Mouse (Mus musculus) heart, postnatal 0 days (tissue): ENCODE measurements at regions not wholly inside any gene's neighbourhood (a gene's known extent, or its start where the extent isn't known, plus 50 kb on each side); places are given as distances from the start of the nearest gene placed in this dataset.
A peak's percentile ranks its signal among the peaks of the same experiment; 100 is the strongest.
"Not testable (repeated sequence)": the region's sequence is repeated elsewhere in the genome, so short reads cannot be mapped to it uniquely, and the experiment has no call there.

Experiments used
- ATAC-seq: fragments of 200-750 bp; cut with Nextera tagmentation; 2 replicates; pipeline ENCODE4 v1.8.0; 2017; ENCODE audit warnings: low read depth, moderate number of reproducible peaks, moderate library complexity; ENCODE audit not compliant: insufficient read depth
- DNase-seq: peaks from one replicate; pipeline ENCODE4 v3.0.0-alpha.2; 2016; ENCODE audit warnings: low spot score
- H3K27ac ChIP-seq: fragments of 300-500 bp; sonication (generic); 2 replicates; pipeline ENCODE4 v1.5.1; 2014; ENCODE audit warnings: low read depth, mild to moderate bottlenecking
- H3K27me3 ChIP-seq: fragments of 300-500 bp; sonication (generic); 2 replicates; pipeline ENCODE4 v1.6.1; 2014; ENCODE audit warnings: low read length, mixed read lengths; ENCODE audit not compliant: control insufficient read depth, insufficient read depth
- H3K36me3 ChIP-seq: fragments of 300-500 bp; sonication (generic); replicated peaks from 2 replicates; pipeline ENCODE4 v1.6.1; 2014; ENCODE audit warnings: low read length, mixed read lengths; ENCODE audit not compliant: control insufficient read depth, insufficient read depth
- H3K4me1 ChIP-seq: fragments of 300-500 bp; sonication (generic); 2 replicates; pipeline ENCODE4 v1.6.1; 2014; ENCODE audit warnings: antibody characterized with exemption; ENCODE audit not compliant: control insufficient read depth, insufficient read depth
- H3K4me2 ChIP-seq: fragments of 300-500 bp; sonication (generic); 2 replicates; pipeline ENCODE4 v1.6.1; 2014; ENCODE audit warnings: low read depth, mild to moderate bottlenecking, low read length, moderate library complexity
- H3K4me3 ChIP-seq: fragments of 300-500 bp; sonication (generic); 2 replicates; pipeline ENCODE4 v1.5.1; 2014; ENCODE audit warnings: low read depth, low read length
- H3K9ac ChIP-seq: fragments of 300-500 bp; sonication (generic); replicated peaks from 2 replicates; pipeline ENCODE4 v1.6.1; 2014; ENCODE audit warnings: low read depth, low read length, mixed read lengths
- H3K9me3 ChIP-seq: fragments of 300-500 bp; sonication (generic); replicated peaks from 2 replicates; pipeline ENCODE4 v1.6.1; 2016; ENCODE audit warnings: low read length; ENCODE audit not compliant: control insufficient read depth
- CTCF ChIP-seq: IDR thresholded peaks from 2 replicates; pipeline ENCODE4 v1.5.1; 2016; ENCODE audit warnings: antibody characterized with exemption, control low read depth, low read depth
- EP300 ChIP-seq: IDR thresholded peaks from 2 replicates; pipeline ENCODE4 v1.6.1; 2016; ENCODE audit warnings: antibody characterized with exemption, low read depth
- WGBS: fragments of 180-500 bp; shearing (Covaris S2); extraction: QIAGEN DNeasy Blood & Tissue Kit; methylation state at CpG from one replicate; pipeline ENCODE4 v1.1.7; 2014; 5-methylcytosine and 5-hydroxymethylcytosine counted together

- Histone ChIP-seq H3K9me3 (peaks cover 4% of the 10 kb centered on the region; the same call in 1 of the 2 replicates), H3K27me3 (no peaks in the 10 kb centered on the region), H3K4me2 (no peak overlapping the region), H3K9ac (no peak overlapping the region), H3K4me3 (no peak overlapping the region), H3K36me3 (no peaks in the 10 kb centered on the region), H3K27ac (no peak overlapping the region), H3K4me1 (no peaks in the 10 kb centered on the region)
- no peak for ATAC-seq
- no peak for TF ChIP-seq EP300
- no peak for TF ChIP-seq CTCF
- no peak for DNase-seq
- WGBS = 92% methylated on average over 2 of the region's 2 CpGs
Observed at GRCm38 (mm10) chr6:37703946-37704345, 166.7 kb upstream of the Trim24 start.

- Histone ChIP-seq H3K27ac (no peak overlapping the region), H3K4me1 (no peaks in the 10 kb centered on the region), H3K9ac (no peak overlapping the region), H3K4me2 (no peak overlapping the region), H3K27me3 (no peaks in the 10 kb centered on the region), H3K4me3 (no peak overlapping the region), H3K36me3 (no peaks in the 10 kb centered on the region), H3K9me3 (peaks cover 4% of the 10 kb centered on the region; the same call in 1 of the 2 replicates)
- TF ChIP-seq CTCF (no peak), EP300 (no peak)
- DNase-seq (peak; percentile 44), ATAC-seq (peak; percentile 71; the same call in 1 of the 2 replicates)
- 69% methylated on average over 1 of the region's 1 CpGs for WGBS
Observed at GRCm38 (mm10) chr6:37705733-37706145, 164.9 kb upstream of the Trim24 start.

- not testable (repeated sequence) for H3K27me3 ChIP-seq, H3K27ac ChIP-seq, H3K4me3 ChIP-seq, H3K4me2 ChIP-seq, H3K9ac ChIP-seq, DNase-seq, ATAC-seq, H3K9me3 ChIP-seq, H3K4me1 ChIP-seq, H3K36me3 ChIP-seq
- 72% methylated on average over 1 of the region's 1 CpGs for WGBS
Observed at GRCm38 (mm10) chr6:37707671-37708070, 162.9 kb upstream of the Trim24 start.

GRCm38 (mm10) chr6:37711766-37712165 is 158.8 kb upstream of the Trim24 start:
- Histone ChIP-seq H3K27ac (no peak overlapping the region), H3K9ac (no peak overlapping the region), H3K36me3 (no peaks in the 10 kb centered on the region), H3K9me3 (no peaks in the 10 kb centered on the region; the same call in 1 of the 2 replicates), H3K27me3 (no peaks in the 10 kb centered on the region), H3K4me2 (no peak overlapping the region), H3K4me3 (no peak overlapping the region), H3K4me1 (no peaks in the 10 kb centered on the region)
- no peak for DNase-seq
- ATAC-seq = no peak
- 88% methylated on average over 1 of the region's 1 CpGs for WGBS
- TF ChIP-seq CTCF = no peak
- TF ChIP-seq EP300 = no peak

- no peaks in the 10 kb centered on the region for H3K9me3 ChIP-seq
- no peak overlapping the region for H3K9ac ChIP-seq
- WGBS = 63% methylated on average over 4 of the region's 4 CpGs
- H3K27me3 ChIP-seq = no peaks in the 10 kb centered on the region
- TF ChIP-seq EP300 = no peak
- TF ChIP-seq CTCF = no peak
- no peak overlapping the region for H3K4me3 ChIP-seq
- no peak overlapping the region for H3K27ac ChIP-seq
- H3K4me2 ChIP-seq = no peak overlapping the region
- no peak for DNase-seq
- ATAC-seq = no peak
- H3K36me3 ChIP-seq = no peaks in the 10 kb centered on the region
- H3K4me1 ChIP-seq = no peaks in the 10 kb centered on the region
Observed at GRCm38 (mm10) chr6:37713411-37713810, 157.2 kb upstream of the Trim24 start.

- ATAC-seq (no peak), DNase-seq (no peak)
- no peaks in the 10 kb centered on the region for H3K9me3 ChIP-seq
- no peak overlapping the region for H3K9ac ChIP-seq
- no peaks in the 10 kb centered on the region for H3K27me3 ChIP-seq
- no peak overlapping the region for H3K4me3 ChIP-seq
- TF ChIP-seq CTCF (no peak), EP300 (no peak)
- no peak overlapping the region for H3K4me2 ChIP-seq
- H3K4me1 ChIP-seq = no peaks in the 10 kb centered on the region
- 20% methylated on average over 6 of the region's 6 CpGs for WGBS
- no peaks in the 10 kb centered on the region for H3K36me3 ChIP-seq
- no peak overlapping the region for H3K27ac ChIP-seq
Observed at GRCm38 (mm10) chr6:37714223-37714928, 156.2 kb upstream of the Trim24 start.
